Mouse (Mus musculus) sigmoid colon, adult 10 weeks (tissue): ENCODE data around the gene Trip10. TPM values are rescaled to one million over a fixed set of nuclear protein-coding genes. Genes with fewer than 3 reads are reported as not detected.

Experiments
- polyA plus RNA-seq: library from polyadenylated mRNA; stranded (reverse); fragments of 350-450 nt; fragmentation: Illumina TruSeq; extraction: RNeasy Lipid Tissue Mini Kit (QIAGEN cat#74804); gene quantifications from one replicate; pipeline ENCODE4 v1.2.3, GENCODE M21; 2014; ENCODE audit warnings: low read depth, low replicate concordance

The Trip10 gene
- 6.3 TPM for polyA plus RNA-seq

GRCm38 (mm10) chr17:57249186-57250181, at the start of gene Trip10:
Gene Trip10 (plus strand): TSS chr17:57249455.

GRCm38 (mm10) chr17:57228014-57228413, 21.2 kb upstream of the Trip10 start, which contains the start of gene C3:
Gene C3 (minus strand): TSS chr17:57228136.

DNA sequence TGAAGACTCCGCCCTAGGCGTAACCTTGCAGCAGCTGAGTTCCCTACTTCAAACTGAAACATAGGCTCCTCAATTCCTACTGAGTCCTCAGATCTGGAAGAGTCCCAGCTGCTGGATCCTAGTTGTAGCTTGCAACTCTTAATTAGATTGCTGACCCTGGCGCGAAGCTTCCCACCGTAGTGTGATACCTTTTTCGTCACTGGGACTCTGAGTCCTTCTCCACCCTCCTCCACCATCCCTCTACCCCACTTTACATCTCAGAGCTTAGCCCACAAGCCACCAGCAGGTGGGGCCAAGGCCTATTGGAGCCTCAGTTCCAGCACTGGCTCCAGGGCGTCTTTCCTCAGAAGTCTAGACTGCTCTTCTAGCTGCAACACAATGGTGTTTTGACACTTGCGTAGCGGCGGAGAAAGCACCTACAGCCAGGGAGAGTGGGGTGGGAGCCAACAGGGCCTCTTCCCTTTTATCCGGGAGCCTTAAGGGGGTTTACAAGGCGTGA, 1.0 kb upstream of the Trip10 start, which contains the start of gene Gpr108:
Gene Gpr108, minus strand, starts transcription at position 246 of the 499 bp plus-strand sequence.

GRCm38 (mm10) chr17:57278943-57279590, 29.8 kb downstream of the Trip10 start, which contains the start of gene Vav1:
Gene Vav1 (plus strand): TSS chr17:57279100.

Other genes starting within 250 kb of the Trip10 start
- not detected for gene Pspn, start 249.4 kb upstream of the Trip10 start, polyA plus RNA-seq
- 2.0 TPM for gene Gtf2f1, start 238.2 kb upstream of the Trip10 start, polyA plus RNA-seq
- not detected for gene Gm17949, start 238.0 kb upstream of the Trip10 start, polyA plus RNA-seq
- gene Khsrp, start 217.9 kb upstream of the Trip10 start, polyA plus RNA-seq = 8.6 TPM
- not detected for gene Slc25a41, start 207.8 kb upstream of the Trip10 start, polyA plus RNA-seq
- 38.8 TPM for gene Crb3, start 190.3 kb upstream of the Trip10 start, polyA plus RNA-seq
- 6.9 TPM for gene Slc25a23, start 189.6 kb upstream of the Trip10 start, polyA plus RNA-seq
- 5.6 TPM for gene Dennd1c, start 170.9 kb upstream of the Trip10 start, polyA plus RNA-seq
- 1.0 TPM for gene Tubb4a, start 161.7 kb upstream of the Trip10 start, polyA plus RNA-seq
- gene Tnfsf9, start 144.1 kb upstream of the Trip10 start, polyA plus RNA-seq = 0.47 TPM
- not detected for gene Cd70, start 99.7 kb upstream of the Trip10 start, polyA plus RNA-seq
- not detected for gene Tnfsf14, start 55.3 kb upstream of the Trip10 start, polyA plus RNA-seq
- 48.2 TPM for gene C3, start 21.3 kb upstream of the Trip10 start, polyA plus RNA-seq
- 2.0 TPM for gene Gpr108, start 1.0 kb upstream of the Trip10 start, polyA plus RNA-seq
- 1.7 TPM for gene Vav1, start 29.6 kb downstream of the Trip10 start, polyA plus RNA-seq
- gene Adgre1, start 109.2 kb downstream of the Trip10 start, polyA plus RNA-seq = 14.3 TPM